Mouse (Mus musculus) urinary bladder, postnatal 4 days (tissue): ENCODE measurements around the gene Rbms1.

ENCODE experiments used
- DNase-seq, 2 experiments: peaks; one replicate each; pipeline ENCODE4 v3.0.0; 2021 to 2022; ENCODE audit warnings: low spot score in 2 of 2

Rbms1 gene

GRCm38 (mm10) chr2:60766420-60766819, 196.6 kb downstream of the Rbms1 start:
- no peak for DNase-seq

- DNase-seq: no peak
Observed at GRCm38 (mm10) chr2:60756218-60756617, 206.8 kb downstream of the Rbms1 start.

- DNase-seq: no peak
Observed at GRCm38 (mm10) chr2:60755101-60755500, 207.9 kb downstream of the Rbms1 start.

GRCm38 (mm10) chr2:60751274-60751673, 211.7 kb downstream of the Rbms1 start:
- DNase-seq: no peak

- DNase-seq: no peak
Observed at GRCm38 (mm10) chr2:60750591-60750990, 212.4 kb downstream of the Rbms1 start.

GRCm38 (mm10) chr2:60748585-60748984, 214.4 kb downstream of the Rbms1 start:
- DNase-seq: no peak

- peak in 1 of 2 experiments; percentile 43 for DNase-seq
Observed at GRCm38 (mm10) chr2:60747590-60747989, 215.4 kb downstream of the Rbms1 start.

- DNase-seq: no peak
Observed at GRCm38 (mm10) chr2:60744674-60745073, 218.3 kb downstream of the Rbms1 start.

- DNase-seq: no peak
Observed at GRCm38 (mm10) chr2:60739389-60740137, 223.4 kb downstream of the Rbms1 start.

- DNase-seq: no peak
Observed at GRCm38 (mm10) chr2:60730929-60731328, 232.1 kb downstream of the Rbms1 start.

- DNase-seq: peak; percentile 69 to 71
Observed at GRCm38 (mm10) chr2:60730024-60730423, 233.0 kb downstream of the Rbms1 start.

GRCm38 (mm10) chr2:60728902-60729585, 233.9 kb downstream of the Rbms1 start:
- no peak for DNase-seq

- DNase-seq: no peak
Observed at GRCm38 (mm10) chr2:60724660-60725059, 238.3 kb downstream of the Rbms1 start.

- no peak for DNase-seq
Observed at GRCm38 (mm10) chr2:60722967-60723366, 240.0 kb downstream of the Rbms1 start.

- no peak for DNase-seq
Observed at GRCm38 (mm10) chr2:60722514-60722913, 240.5 kb downstream of the Rbms1 start, which contains the start of gene Itgb6. Gene Itgb6, minus strand, starts transcription at chr2:60722643.

GRCm38 (mm10) chr2:60720906-60721305, 242.1 kb downstream of the Rbms1 start:
- peak in 1 of 2 experiments; percentile 56 for DNase-seq

GRCm38 (mm10) chr2:60720205-60720604, 242.8 kb downstream of the Rbms1 start:
- DNase-seq: peak; percentile 14 to 58

- peak; percentile 15 to 58 for DNase-seq
Observed at GRCm38 (mm10) chr2:60717348-60717747, 245.6 kb downstream of the Rbms1 start.

GRCm38 (mm10) chr2:60716549-60716948, 246.4 kb downstream of the Rbms1 start:
- DNase-seq: peak in 1 of 2 experiments; percentile 12

- DNase-seq: peak in 1 of 2 experiments; percentile 14
Observed at GRCm38 (mm10) chr2:60715771-60716170, 247.2 kb downstream of the Rbms1 start.

GRCm38 (mm10) chr2:60714971-60715502, 248.0 kb downstream of the Rbms1 start:
- peak in 1 of 2 experiments; percentile 14 for DNase-seq

GRCm38 (mm10) chr2:60714475-60714874, 248.5 kb downstream of the Rbms1 start:
- DNase-seq: no peak

- peak in 1 of 2 experiments; percentile 8 for DNase-seq
Observed at GRCm38 (mm10) chr2:60713857-60714256, 249.1 kb downstream of the Rbms1 start.
